Mouse (Mus musculus) CH12.LX (cell line): Measurements from ENCODE around the gene Erbb3. TPM values are rescaled to one million over a fixed set of nuclear protein-coding genes. Genes with fewer than 3 reads are reported as not detected.
A peak's percentile ranks its signal among the peaks of the same experiment; 100 is the strongest.

Experiments used
- DNase-seq: peaks from one replicate; pipeline ENCODE4 v3.0.0-alpha.2; 2013; ENCODE audit errors: extremely low read depth
- H3K27ac ChIP-seq: 2 replicates; pipeline ENCODE4 v1.5.1; 2012; ENCODE audit warnings: low read depth, mild to moderate bottlenecking, control low read depth, moderate library complexity; ENCODE audit not compliant: insufficient read depth
- H3K27me3 ChIP-seq: replicated peaks from 2 replicates; pipeline ENCODE3; 2012; ENCODE audit warnings: inconsistent platforms
- H3K36me3 ChIP-seq, 2 experiments: replicated peaks in 1 of 2; 2 replicates each; pipeline versions ENCODE3 to v1.6.1; 2012; ENCODE audit warnings: inconsistent platforms in 1 of 2, low read length in 1 of 2, mild to moderate bottlenecking in 1 of 2, mixed read lengths in 1 of 2, moderate library complexity in 1 of 2; ENCODE audit not compliant: control insufficient read depth in 1 of 2, insufficient read depth in 1 of 2
- H3K4me1 ChIP-seq, 2 experiments: 2 replicates each; pipeline ENCODE4 v1.6.1; 2012; ENCODE audit warnings: inconsistent platforms in 1 of 2, moderate library complexity in 1 of 2; ENCODE audit not compliant: insufficient read depth in 2 of 2, control insufficient read depth in 1 of 2
- H3K4me2 ChIP-seq: 2 replicates; pipeline ENCODE4 v1.6.1; 2012; ENCODE audit warnings: low read depth, mild to moderate bottlenecking, control low read depth; ENCODE audit not compliant: poor library complexity, insufficient read depth, severe bottlenecking
- H3K4me3 ChIP-seq, 3 experiments: fragments of 150-350 bp in 1 of 3; sonication (generic) in 1 of 3; replicated peaks in 1 of 3; 2 replicates each; pipeline versions ENCODE3 to v1.5.1; 2011 to 2012; ENCODE audit warnings: low read depth in 2 of 3, low read length in 2 of 3, mild to moderate bottlenecking in 2 of 3, moderate library complexity in 2 of 3, control low read depth in 1 of 3, improper control_type of control experiment in 1 of 3, inconsistent platforms in 1 of 3, mixed read lengths in 1 of 3; ENCODE audit not compliant: poor library complexity in 1 of 3
- H3K79me2 ChIP-seq: replicated peaks from 2 replicates; pipeline ENCODE4 v1.6.1; 2012; ENCODE audit warnings: mild to moderate bottlenecking, moderate library complexity; ENCODE audit not compliant: control insufficient read depth, poor library complexity, insufficient read depth, severe bottlenecking; ENCODE audit errors: extremely low read depth
- H3K9ac ChIP-seq: 2 replicates; pipeline ENCODE4 v1.6.1; 2012; ENCODE audit warnings: low read depth, mild to moderate bottlenecking, control low read depth, moderate library complexity; ENCODE audit not compliant: insufficient read depth
- H3K9me3 ChIP-seq: replicated peaks from 2 replicates; pipeline ENCODE3; 2012; ENCODE audit warnings: low read length, inconsistent platforms, mixed read lengths
- BHLHE40 ChIP-seq: IDR thresholded peaks from 2 replicates; pipeline ENCODE4 v1.6.1; 2011; ENCODE audit warnings: mild to moderate bottlenecking, low read depth, low read length, improper control_type of control experiment
- CHD1 ChIP-seq: IDR thresholded peaks from 2 replicates; pipeline ENCODE4 v1.6.1; 2012; ENCODE audit warnings: low read depth, low read length, improper control_type of control experiment, inconsistent platforms
- CHD2 ChIP-seq: IDR thresholded peaks from 2 replicates; pipeline ENCODE4 v1.6.1; 2011; ENCODE audit warnings: low read length, improper control_type of control experiment
- CTCF ChIP-seq, 2 experiments: IDR thresholded peaks in 1 of 2; conservative IDR thresholded peaks in 1 of 2; 2 replicates each; pipeline ENCODE4 v1.5.1; 2011 to 2012; ENCODE audit warnings: low read depth in 2 of 2, low read length in 2 of 2, improper control_type of control experiment in 1 of 2, inconsistent platforms in 1 of 2, mild to moderate bottlenecking in 1 of 2, moderate library complexity in 1 of 2
- E2F4 ChIP-seq: IDR thresholded peaks from 2 replicates; pipeline ENCODE4 v1.6.1; 2011; ENCODE audit warnings: low read depth, low read length, improper control_type of control experiment; ENCODE audit not compliant: insufficient replicate concordance
- ELF1 ChIP-seq: IDR thresholded peaks from 2 replicates; pipeline ENCODE4 v1.6.1; 2014; ENCODE audit warnings: low read depth, mild to moderate bottlenecking, inconsistent platforms, low read length, improper control_type of control experiment
- EP300 ChIP-seq: IDR thresholded peaks from 2 replicates; pipeline ENCODE4 v1.6.1; 2011; ENCODE audit warnings: low read length, improper control_type of control experiment
- ETS1 ChIP-seq: conservative IDR thresholded peaks from 2 replicates; pipeline ENCODE4 v1.6.1; 2012; ENCODE audit warnings: low read depth, mild to moderate bottlenecking, inconsistent platforms, low read length, improper control_type of control experiment, moderate library complexity
- GABPA ChIP-seq: IDR thresholded peaks from 2 replicates; pipeline ENCODE4 v1.6.1; 2012; ENCODE audit warnings: low read depth, low read length, improper control_type of control experiment, inconsistent platforms; ENCODE audit not compliant: insufficient replicate concordance
- HCFC1 ChIP-seq: IDR thresholded peaks from 2 replicates; pipeline ENCODE4 v1.6.1; 2012; ENCODE audit warnings: low read depth, mild to moderate bottlenecking, inconsistent platforms, low read length, improper control_type of control experiment
- IRF4 ChIP-seq: IDR thresholded peaks from 2 replicates; pipeline ENCODE4 v1.6.1; 2014; ENCODE audit warnings: low read depth, mild to moderate bottlenecking, inconsistent platforms, low read length, improper control_type of control experiment
- JUN ChIP-seq: IDR thresholded peaks from 2 replicates; pipeline ENCODE4 v1.6.1; 2011; ENCODE audit warnings: low read depth, mild to moderate bottlenecking, low read length, improper control_type of control experiment, moderate library complexity; ENCODE audit not compliant: insufficient read depth
- JUND ChIP-seq: conservative IDR thresholded peaks from 2 replicates; pipeline ENCODE4 v1.6.1; 2011; ENCODE audit warnings: low read depth, low read length, improper control_type of control experiment
- KAT2A ChIP-seq: IDR thresholded peaks from 2 replicates; pipeline ENCODE4 v1.6.1; 2012; ENCODE audit warnings: low read length, improper control_type of control experiment, inconsistent platforms; ENCODE audit not compliant: insufficient replicate concordance
- MAX ChIP-seq: IDR thresholded peaks from 2 replicates; pipeline ENCODE4 v1.6.1; 2011; ENCODE audit warnings: low read length, improper control_type of control experiment
- MAZ ChIP-seq: IDR thresholded peaks from 2 replicates; pipeline ENCODE4 v1.6.1; 2012; ENCODE audit warnings: low read depth, mild to moderate bottlenecking, inconsistent platforms, low read length, improper control_type of control experiment, moderate library complexity
- MEF2A ChIP-seq: IDR thresholded peaks from 2 replicates; pipeline ENCODE4 v1.6.1; 2014; ENCODE audit warnings: low read depth, mild to moderate bottlenecking, inconsistent platforms, low read length, improper control_type of control experiment, borderline replicate concordance
- MXI1 ChIP-seq: IDR thresholded peaks from 2 replicates; pipeline ENCODE4 v1.6.1; 2011; ENCODE audit warnings: mild to moderate bottlenecking, low read depth, low read length, improper control_type of control experiment
- NRF1 ChIP-seq: IDR thresholded peaks from 2 replicates; pipeline ENCODE4 v1.6.1; 2014; ENCODE audit warnings: low read depth, mild to moderate bottlenecking, inconsistent platforms, low read length, improper control_type of control experiment, moderate library complexity
- PAX5 ChIP-seq: IDR thresholded peaks from 2 replicates; pipeline ENCODE4 v1.6.1; 2012; ENCODE audit warnings: low read length, inconsistent platforms, mixed read lengths
- POLR2A ChIP-seq: IDR thresholded peaks from 2 replicates; pipeline ENCODE4 v1.6.1; 2011; ENCODE audit warnings: low read depth, mild to moderate bottlenecking, improper control_type of control experiment, low read length
- POLR2AphosphoS2 ChIP-seq: IDR thresholded peaks from 2 replicates; pipeline ENCODE4 v1.6.1; 2011; ENCODE audit warnings: low read depth, low read length, improper control_type of control experiment
- RAD21 ChIP-seq: IDR thresholded peaks from 2 replicates; pipeline ENCODE4 v1.6.1; 2011; ENCODE audit warnings: low read depth, mild to moderate bottlenecking, low read length, improper control_type of control experiment, moderate library complexity
- RCOR1 ChIP-seq: conservative IDR thresholded peaks from 2 replicates; pipeline ENCODE4 v1.6.1; 2012; ENCODE audit warnings: low read depth, mild to moderate bottlenecking, inconsistent platforms, low read length, improper control_type of control experiment
- SIN3A ChIP-seq: IDR thresholded peaks from 2 replicates; pipeline ENCODE4 v1.6.1; 2012; ENCODE audit warnings: low read length, improper control_type of control experiment, inconsistent platforms
- SMC3 ChIP-seq: IDR thresholded peaks from 2 replicates; pipeline ENCODE4 v1.6.1; 2011; ENCODE audit warnings: low read depth, low read length, improper control_type of control experiment
- TCF12 ChIP-seq: IDR thresholded peaks from 2 replicates; pipeline ENCODE4 v1.6.1; 2014; ENCODE audit warnings: low read depth, mild to moderate bottlenecking, inconsistent platforms, low read length, improper control_type of control experiment
- UBTF ChIP-seq: IDR thresholded peaks from 2 replicates; pipeline ENCODE4 v1.6.1; 2012; ENCODE audit warnings: low read depth, mild to moderate bottlenecking, inconsistent platforms, low read length, improper control_type of control experiment, moderate library complexity
- USF1 ChIP-seq: IDR thresholded peaks from 2 replicates; pipeline ENCODE4 v1.6.1; 2014; ENCODE audit warnings: low read depth, mild to moderate bottlenecking, inconsistent platforms, low read length, improper control_type of control experiment
- USF2 ChIP-seq: conservative IDR thresholded peaks from 2 replicates; pipeline ENCODE4 v1.6.1; 2011; ENCODE audit warnings: low read depth, low read length, improper control_type of control experiment
- ZC3H11A ChIP-seq: IDR thresholded peaks from 2 replicates; pipeline ENCODE4 v1.6.1; 2012; ENCODE audit warnings: low read depth, mild to moderate bottlenecking, inconsistent platforms, low read length, improper control_type of control experiment
- ZKSCAN1 ChIP-seq: IDR thresholded peaks from 2 replicates; pipeline ENCODE4 v1.6.1; 2012; ENCODE audit warnings: low read depth, inconsistent platforms, low read length, improper control_type of control experiment, borderline replicate concordance
- ZMIZ1 ChIP-seq: IDR thresholded peaks from 2 replicates; pipeline ENCODE4 v1.6.1; 2012; ENCODE audit warnings: low read depth, mild to moderate bottlenecking, inconsistent platforms, low read length, improper control_type of control experiment
- dilution Hi-C: fragments of 300-500 bp; cut with MboI; formaldehyde crosslinking; loops from 2 replicates; pipeline ENCODE4 v1.14.3; 2020; ENCODE audit warnings: low sequenced_read_pairs; ENCODE audit not compliant: extremely low pct_unique_long_range_greater_than_20kb, extremely low pct_ligation_motif_present
- in situ Hi-C: fragments of 300-500 bp; cut with MboI; formaldehyde crosslinking; loops from 3 replicates; pipeline ENCODE4 v1.14.3; 2019; ENCODE audit warnings: low sequenced_read_pairs, low pct_ligation_motif_present, low pct_unique_long_range_greater_than_20kb, mixed read lengths
- polyA plus RNA-seq: library from polyadenylated mRNA; unstranded; fragments of >175 nt; gene quantifications from 2 replicates; pipeline ENCODE4 v1.2.1, GENCODE M21; 2012; ENCODE audit warnings: low read depth; ENCODE audit not compliant: insufficient read length
- total RNA-seq, 2 experiments: library from RNA; depleted of rRNA; stranded (reverse); fragments of 300-350 nt in 1 of 2; fragments of >200 nt in 1 of 2; gene quantifications; 2 replicates each; pipeline ENCODE4 v1.2.3; 2012 to 2014

Erbb3 gene
- total and polyA plus RNA-seq, 3 experiments = 7.7 to 12.6 (median 11.3) TPM

DNA sequence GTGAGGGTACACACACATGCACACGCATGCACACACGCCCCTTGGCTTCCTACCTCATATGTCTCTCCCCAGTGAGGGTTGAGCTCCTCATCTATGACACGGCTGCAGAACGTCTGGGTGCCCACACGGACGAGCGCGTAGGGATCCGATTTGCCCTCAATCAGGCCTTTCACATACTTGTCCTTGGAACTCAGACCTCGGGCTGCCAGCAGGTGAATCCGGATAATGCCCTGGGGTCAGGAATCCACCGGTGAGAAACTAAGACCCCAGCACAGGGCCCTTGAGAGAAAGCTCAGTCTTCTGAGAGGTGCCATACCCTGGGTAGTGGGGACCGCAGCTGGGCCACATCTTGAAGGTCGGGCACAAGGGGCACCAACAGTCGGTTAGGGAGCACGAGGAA, 68.9 kb downstream of the Erbb3 start:
- DNase-seq = no peak
- H3K4me3 ChIP-seq = no peak overlapping the region
- no peaks in the 10 kb centered on the region for H3K9me3 ChIP-seq
- H3K27me3 ChIP-seq = no peaks in the 10 kb centered on the region
- no peak overlapping the region for H3K9ac ChIP-seq
- no peaks in the 10 kb centered on the region for H3K79me2 ChIP-seq
- H3K36me3 ChIP-seq = peaks cover 62 to 70% of the 10 kb centered on the region in 2 experiments
- no peak overlapping the region for H3K27ac ChIP-seq
- peaks cover 0 to 9% of the 10 kb centered on the region in 2 experiments; a peak in 2 of 4 replicates for H3K4me1 ChIP-seq
- dilution Hi-C loops (no loop called here), in situ Hi-C loops (no loop called here)
- H3K4me2 ChIP-seq = no peak overlapping the region
- TF ChIP-seq HCFC1 (no peak), MAZ (no peak), JUND (no peak), EP300 (no peak), SMC3 (no peak), JUN (no peak), BHLHE40 (no peak), ZC3H11A (no peak)

DNA sequence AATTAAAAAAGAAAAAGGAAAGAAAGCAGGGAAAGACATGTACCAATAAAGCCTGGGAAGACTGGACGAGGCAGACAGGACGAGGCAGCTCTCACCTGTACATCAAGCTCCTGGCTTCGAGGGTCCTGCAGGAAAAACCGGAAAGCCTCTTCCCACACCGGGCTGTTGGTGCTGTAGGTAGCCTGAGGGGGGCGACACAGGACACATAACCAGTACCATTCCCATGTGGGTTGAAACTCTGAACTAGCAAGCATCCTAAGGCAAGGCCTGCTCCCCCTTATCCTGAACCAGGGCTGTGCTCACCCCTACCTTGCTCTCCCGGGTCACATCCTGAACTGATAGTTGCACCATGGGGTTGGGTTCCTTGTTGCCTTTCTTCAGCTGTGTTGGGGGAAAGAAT, 70.6 kb downstream of the Erbb3 start:
- H3K36me3 ChIP-seq = peaks cover 72 to 82% of the 10 kb centered on the region in 2 experiments
- in situ Hi-C loops = no loop called here
- no peak overlapping the region for H3K4me2 ChIP-seq
- no peak overlapping the region for H3K4me3 ChIP-seq
- dilution Hi-C loops = no loop called here
- no peaks in the 10 kb centered on the region for H3K79me2 ChIP-seq
- H3K27ac ChIP-seq = no peak overlapping the region
- no peaks in the 10 kb centered on the region for H3K9me3 ChIP-seq
- H3K9ac ChIP-seq = no peak overlapping the region
- no peaks in the 10 kb centered on the region for H3K27me3 ChIP-seq
- no peaks in the 10 kb centered on the region for H3K4me1 ChIP-seq
- DNase-seq = peak; percentile 31
- TF ChIP-seq KAT2A (no peak), ETS1 (no peak), BHLHE40 (no peak), ZMIZ1 (no peak), ZKSCAN1 (no peak), CHD1 (no peak), RAD21 (peak; percentile 61), ZC3H11A (no peak), USF2 (no peak), TCF12 (no peak), MXI1 (no peak), GABPA (no peak), POLR2AphosphoS2 (no peak), CHD2 (no peak), IRF4 (no peak), RCOR1 (no peak), ELF1 (no peak), HCFC1 (no peak), EP300 (no peak), PAX5 (no peak), USF1 (no peak), MAX (0 out of 2 replicates have a peak, but pooled peaks have one; percentile 18), SMC3 (peak; percentile 59), JUN (no peak), UBTF (no peak), NRF1 (no peak), MAZ (no peak), MEF2A (no peak), POLR2A (no peak), SIN3A (no peak), CTCF (conservative IDR thresholded peaks at IDR 0.05 in 1 of 2, IDR thresholded peaks at IDR 0.05 in 1 of 2; ENCODE audit: low read depth in 2 of 2, low read length in 2 of 2) (peak; percentile 13 to 71; a peak in 2 of 4 replicates), E2F4 (no peak)
